Mouse (Mus musculus) retina, embryonic 14.5 days (tissue): ENCODE measurements around the gene 2310003L06Rik.
A peak's percentile ranks its signal among the peaks of the same experiment; 100 is the strongest.

Source experiments
- DNase-seq: peaks from one replicate; pipeline ENCODE4 v3.0.0-alpha.2; 2015; ENCODE audit warnings: low spot score

2310003L06Rik gene

DNA sequence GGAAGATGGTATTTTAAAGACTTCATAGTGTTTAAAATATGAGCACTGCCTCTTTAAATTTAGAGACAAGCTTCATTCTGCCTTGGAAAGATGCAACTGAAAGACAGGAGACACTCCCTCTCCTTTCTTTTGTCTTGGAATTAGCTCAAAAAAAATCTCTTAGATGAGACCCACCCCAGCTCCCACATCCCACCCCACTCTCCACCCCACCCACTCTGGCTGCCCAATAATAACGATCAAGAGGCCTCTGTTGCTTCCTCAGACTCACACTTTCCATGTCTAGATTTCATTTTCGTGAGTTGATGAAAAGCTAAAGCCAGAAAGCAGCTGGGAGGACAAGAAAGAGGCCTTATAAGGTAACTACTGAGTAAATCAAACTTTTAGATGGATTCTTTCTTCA, at the start of gene 2310003L06Rik, which contains the start of gene Gm28434:
2310003L06Rik (plus strand) TSS at position 259 of the 400 bp plus-strand sequence.
Gm28434 (plus strand) TSS at position 317 of the 400 bp plus-strand sequence.
- DNase-seq = no peak

DNA sequence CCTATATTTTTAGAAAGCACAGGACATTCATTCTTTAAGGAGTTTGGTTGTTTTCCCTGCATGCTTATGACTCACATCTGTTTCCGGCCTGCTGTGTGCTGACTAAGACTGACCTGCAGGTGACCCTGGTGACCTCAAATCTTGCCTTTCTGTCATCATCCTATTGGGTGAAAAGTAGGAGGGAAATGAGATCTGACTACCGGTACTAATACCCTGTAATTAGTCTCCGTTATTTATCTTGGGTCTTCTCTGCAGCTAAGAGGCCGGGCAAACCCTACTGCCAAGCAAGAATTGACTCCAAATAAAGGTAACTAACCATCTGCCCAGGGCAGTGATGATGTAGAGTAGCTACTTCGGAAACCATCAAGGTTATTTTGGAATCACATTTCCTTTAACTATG, 43.9 kb upstream of the 2310003L06Rik start, which contains the start of gene Csn3:
Csn3 (plus strand) TSS at position 208 of the 400 bp plus-strand sequence.
- peak; percentile 46 for DNase-seq

DNA sequence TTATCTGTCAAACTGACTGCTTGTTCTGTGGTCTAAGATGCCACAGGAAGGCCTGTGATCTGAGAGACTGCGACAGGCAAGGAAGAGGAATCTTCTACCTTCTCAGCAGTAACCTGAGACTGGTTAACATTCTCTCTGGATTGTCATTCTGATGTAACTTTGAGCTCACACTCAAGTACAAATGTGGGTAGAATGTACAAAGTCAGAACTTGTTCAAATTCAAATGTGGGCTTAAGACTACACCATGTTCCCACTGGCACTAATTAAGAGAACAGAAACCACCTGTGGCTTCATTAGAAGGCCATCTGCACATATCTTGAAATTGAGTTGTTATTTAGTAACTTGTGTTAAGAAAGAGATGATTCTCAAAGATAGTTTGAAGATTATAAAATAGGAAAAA, 37.7 kb upstream of the 2310003L06Rik start:
- DNase-seq = no peak

DNA sequence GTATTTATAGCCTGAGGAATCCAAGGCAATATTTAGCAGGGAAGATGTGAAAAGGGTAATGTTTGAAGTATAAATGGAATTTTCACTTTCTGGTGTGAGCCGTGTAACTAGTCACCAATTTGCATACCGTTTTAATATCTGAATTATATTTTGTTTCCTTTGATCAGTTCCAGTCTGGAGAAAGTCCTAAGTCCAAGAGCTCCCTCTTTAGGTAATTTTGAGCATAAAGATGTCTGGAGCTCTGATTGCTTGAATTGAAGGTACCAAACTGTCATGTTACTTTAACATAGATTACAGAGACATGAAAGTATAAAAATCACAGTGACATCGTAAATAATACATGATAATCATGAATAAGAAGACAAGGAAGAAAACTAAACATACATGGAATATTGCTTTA, 28.5 kb upstream of the 2310003L06Rik start:
- DNase-seq = peak; percentile 51

DNA sequence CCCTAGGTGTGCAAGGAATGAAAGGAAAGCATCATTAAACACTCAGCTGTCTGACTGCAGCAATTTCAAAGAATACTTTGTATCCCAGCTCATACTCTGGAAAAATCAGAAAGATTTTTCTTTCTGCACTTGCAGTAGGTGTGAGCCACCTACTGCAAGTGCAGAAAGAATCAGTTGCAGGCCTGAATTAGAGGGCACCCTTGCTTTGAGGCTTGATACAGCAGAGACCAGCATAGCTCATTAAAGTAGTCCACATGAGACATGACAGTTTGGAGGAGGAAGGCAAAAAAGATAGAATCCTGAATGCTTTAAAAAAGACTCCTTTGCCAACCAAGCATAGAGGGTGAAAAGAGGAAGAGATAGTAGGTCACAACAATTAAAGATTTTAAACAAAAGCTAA, 26.7 kb upstream of the 2310003L06Rik start:
- no peak for DNase-seq

DNA sequence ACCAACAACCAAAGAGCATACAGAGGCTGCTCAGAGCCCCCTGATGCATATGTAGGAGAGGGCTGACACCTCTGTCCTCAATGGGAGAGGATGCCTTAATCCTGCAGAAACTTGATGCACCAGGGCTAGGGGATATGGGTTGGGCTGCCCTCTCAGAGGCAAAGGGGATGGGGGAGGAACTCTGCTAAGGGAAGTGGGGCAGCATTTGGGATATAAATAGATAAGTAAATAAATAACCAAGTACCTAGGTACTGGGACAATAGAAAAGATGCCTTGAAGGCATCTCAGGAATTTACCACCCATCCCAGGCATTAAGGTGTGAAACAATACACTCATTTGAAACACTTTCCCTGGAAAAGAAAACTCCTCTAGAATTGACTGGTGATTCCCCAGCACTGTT, 17.4 kb upstream of the 2310003L06Rik start:
- DNase-seq = no peak

DNA sequence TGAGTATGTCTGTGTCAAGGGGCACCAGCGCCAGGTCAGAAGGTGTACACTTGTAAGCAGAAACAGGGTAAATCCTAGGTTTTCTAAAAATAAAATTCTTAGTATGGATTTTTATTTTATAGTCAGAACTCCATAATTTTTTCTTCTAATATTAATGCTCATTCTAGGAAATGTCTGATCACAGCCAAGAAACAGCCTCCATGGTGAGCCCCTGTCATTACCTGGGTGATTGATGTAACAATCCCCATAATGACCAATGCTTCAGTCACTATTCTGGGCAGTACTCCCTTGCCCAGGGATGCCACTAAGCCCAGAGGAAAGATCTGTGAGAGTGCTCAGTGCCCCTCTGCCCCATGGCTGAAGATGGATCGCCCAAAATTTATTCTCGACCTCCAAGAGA, 9.9 kb downstream of the 2310003L06Rik start, which contains the start of gene Cabs1:
Cabs1 (plus strand) TSS at position 301 of the 400 bp plus-strand sequence.
- DNase-seq = no peak

DNA sequence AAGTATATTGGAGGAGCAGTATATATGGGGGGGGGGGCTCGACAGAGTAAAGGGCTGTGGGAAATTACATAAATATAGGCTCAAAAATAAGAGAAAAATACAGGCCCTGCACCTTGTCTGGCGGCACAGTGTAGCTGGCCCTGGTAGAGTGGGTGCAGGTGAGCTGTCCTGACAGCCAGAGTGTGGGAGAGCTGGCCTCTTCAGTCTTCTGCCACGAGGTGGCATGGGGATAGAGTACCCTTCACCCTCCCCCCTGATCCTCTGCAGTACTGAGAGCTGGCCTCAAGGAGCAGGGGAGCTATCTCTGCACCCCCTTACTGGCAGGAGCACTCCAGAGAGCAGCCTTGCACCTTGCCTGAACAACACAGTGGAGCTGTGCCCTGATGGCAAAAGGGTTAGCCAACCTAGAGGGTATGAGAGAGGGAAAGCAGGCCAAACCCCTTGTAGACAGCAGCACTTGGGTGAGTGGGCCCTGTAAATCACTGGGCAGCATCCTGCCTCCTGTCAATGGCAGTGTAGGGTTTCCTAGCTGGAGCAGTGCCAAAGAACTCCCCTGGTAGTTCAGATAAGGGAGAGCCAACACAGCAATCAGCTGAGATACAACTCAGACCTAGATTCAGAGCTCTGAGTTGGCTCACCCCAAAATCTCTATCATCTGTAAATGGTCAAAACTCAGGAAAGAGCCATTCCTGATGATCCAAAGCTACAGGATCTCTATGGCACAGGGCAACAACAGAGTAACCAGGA, 13.4 kb downstream of the 2310003L06Rik start:
- DNase-seq = no peak

DNA sequence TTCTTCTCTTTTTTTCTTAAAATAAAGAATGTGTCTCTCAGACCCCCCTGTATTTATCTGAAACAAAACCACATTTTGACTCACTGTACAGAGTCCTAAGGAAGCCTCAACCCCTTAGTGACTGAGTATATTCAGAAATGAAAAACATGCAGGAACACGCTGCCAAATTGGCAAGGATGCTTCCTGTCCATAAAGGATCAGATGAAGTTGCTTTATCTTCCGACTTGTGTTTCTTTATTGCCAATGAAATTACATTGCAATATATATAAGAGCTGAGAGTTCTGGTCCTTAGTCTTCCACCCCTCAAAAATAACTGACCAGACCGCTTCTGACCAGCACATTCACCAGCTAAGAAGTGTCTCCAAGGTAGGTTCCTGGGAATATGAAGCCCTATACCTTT, 33.0 kb downstream of the 2310003L06Rik start, which contains the start of gene Smr3a:
Smr3a (plus strand) TSS at position 301 of the 400 bp plus-strand sequence.
- no peak for DNase-seq

DNA sequence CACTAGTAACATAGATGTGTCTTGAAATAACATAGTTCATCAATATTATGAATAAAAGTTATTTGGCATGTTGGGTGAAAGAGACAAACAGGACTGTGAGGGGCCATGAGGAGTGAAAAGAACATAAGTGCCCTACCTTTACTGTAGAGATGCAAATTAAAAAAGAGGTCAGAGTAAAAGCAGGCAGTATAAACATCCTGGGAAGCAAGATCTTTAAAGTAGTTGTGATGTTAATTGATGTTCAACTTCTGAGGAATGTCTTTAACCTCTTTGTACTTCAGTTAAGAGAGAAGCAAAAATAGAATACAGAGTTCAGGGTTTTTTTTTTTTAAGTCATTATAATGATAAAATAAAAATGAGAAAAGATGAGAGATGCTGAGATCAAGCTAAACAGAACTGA, 36.0 kb downstream of the 2310003L06Rik start:
- DNase-seq = no peak
